Mouse (Mus musculus): Measurements from ENCODE around the gene Nkain4. TPM values are rescaled to one million over a fixed set of nuclear protein-coding genes. Genes with fewer than 3 reads are reported as not detected.

The Nkain4 gene
- polyA plus RNA-seq, 1 experiment from 2014 or later = 82.7 TPM

Small RNA genes lying within 50 kb of the gene (microRNA-seq; reads per million reads assigned to microRNA genes)
- gene Mir124a-3 = 0.86 reads per million

Other genes with a start within 250 kb of the Nkain4 start
- 23.9 and 26.8 TPM in 2 replicates for gene Dido1, start 244.7 kb downstream of the Nkain4 start, polyA plus RNA-seq (2015; fragmentation: Nextera tagmentation; extraction: Ambion mirVana)
- 55.1 and 57.1 TPM in 2 replicates for gene Gid8, start 244.6 kb downstream of the Nkain4 start, polyA plus RNA-seq (2015; fragmentation: Nextera tagmentation; extraction: Ambion mirVana)
- gene Slc17a9, start 229.4 kb downstream of the Nkain4 start, polyA plus RNA-seq (2015; fragmentation: Nextera tagmentation; extraction: Ambion mirVana) = 0.11 and 0.24 TPM in 2 replicates
- 10.1 and 10.4 TPM in 2 replicates for gene Bhlhe23, start 177.8 kb downstream of the Nkain4 start, polyA plus RNA-seq (2015; fragmentation: Nextera tagmentation; extraction: Ambion mirVana)
- 38.8 and 45.2 TPM in 2 replicates for gene Ythdf1, start 33.8 kb downstream of the Nkain4 start, polyA plus RNA-seq (2015; fragmentation: Nextera tagmentation; extraction: Ambion mirVana)
- gene Birc7, start 25.7 kb downstream of the Nkain4 start, polyA plus RNA-seq (2015; fragmentation: Nextera tagmentation; extraction: Ambion mirVana) = not detected in 2 replicates
- 125 and 130 TPM in 2 replicates for gene Arfgap1, start 12.5 kb upstream of the Nkain4 start, polyA plus RNA-seq (2015; fragmentation: Nextera tagmentation; extraction: Ambion mirVana)
- 0.11 and 0.19 TPM in 2 replicates for gene Col20a1, start 31.8 kb upstream of the Nkain4 start, polyA plus RNA-seq (2015; fragmentation: Nextera tagmentation; extraction: Ambion mirVana)
- 46.9 and 48.3 TPM in 2 replicates for gene Chrna4, start 88.8 kb upstream of the Nkain4 start, polyA plus RNA-seq (2015; fragmentation: Nextera tagmentation; extraction: Ambion mirVana)
- gene Kcnq2, start 180.6 kb upstream of the Nkain4 start, polyA plus RNA-seq (2015; fragmentation: Nextera tagmentation; extraction: Ambion mirVana) = 50.2 and 50.8 TPM in 2 replicates
- 10.0 and 11.0 TPM in 2 replicates for gene Eef1a2, start 202.3 kb upstream of the Nkain4 start, polyA plus RNA-seq (2015; fragmentation: Nextera tagmentation; extraction: Ambion mirVana)
- gene Ppdpf, start 232.5 kb upstream of the Nkain4 start, polyA plus RNA-seq (2015; fragmentation: Nextera tagmentation; extraction: Ambion mirVana) = 407 and 408 TPM in 2 replicates
- gene Ptk6, start 248.1 kb upstream of the Nkain4 start, polyA plus RNA-seq (2015; fragmentation: Nextera tagmentation; extraction: Ambion mirVana) = not detected in 2 replicates

Measured in midbrain, embryonic 16.5 days (tissue).